Mouse (Mus musculus) liver, postnatal 0 days (tissue): ENCODE data around the gene Cacna2d4. TPM values are rescaled to one million over a fixed set of nuclear protein-coding genes. Genes with fewer than 3 reads are reported as not detected.
A peak's percentile ranks its signal among the peaks of the same experiment; 100 is the strongest.

Experiments used
- ATAC-seq: fragments of 200-750 bp; cut with Nextera tagmentation; 2 replicates; pipeline ENCODE4 v1.8.0; 2017; ENCODE audit warnings: mild to moderate bottlenecking, moderate library complexity
- DNase-seq: peaks from one replicate; pipeline ENCODE4 v3.0.0-alpha.2; 2016
- H3K27ac ChIP-seq: fragments of 300-500 bp; sonication (generic); 2 replicates; pipeline ENCODE4 v1.5.1; 2014; ENCODE audit warnings: antibody characterized with exemption, moderate library complexity, mild to moderate bottlenecking, low read depth
- H3K27me3 ChIP-seq: fragments of 300-500 bp; sonication (generic); 2 replicates; pipeline ENCODE4 v1.6.1; 2014; ENCODE audit warnings: low read length, control low read depth, mixed read lengths; ENCODE audit not compliant: insufficient read depth
- H3K36me3 ChIP-seq: fragments of 300-500 bp; sonication (generic); replicated peaks from 2 replicates; pipeline ENCODE4 v1.6.1; 2014; ENCODE audit warnings: mild to moderate bottlenecking, control low read depth, low read length, moderate library complexity, mixed read lengths; ENCODE audit not compliant: insufficient read depth
- H3K4me1 ChIP-seq: fragments of 300-500 bp; sonication (generic); 2 replicates; pipeline ENCODE4 v1.6.1; 2014; ENCODE audit warnings: antibody characterized with exemption, mild to moderate bottlenecking, control low read depth; ENCODE audit not compliant: insufficient read depth
- H3K4me2 ChIP-seq: fragments of 300-500 bp; sonication (generic); 2 replicates; pipeline ENCODE4 v1.6.1; 2014; ENCODE audit warnings: low read depth, mild to moderate bottlenecking, low read length, moderate library complexity, mixed read lengths
- H3K4me3 ChIP-seq: fragments of 300-500 bp; sonication (generic); 2 replicates; pipeline ENCODE4 v1.5.1; 2014; ENCODE audit warnings: low read depth, low read length
- H3K9ac ChIP-seq: fragments of 300-500 bp; sonication (generic); replicated peaks from 2 replicates; pipeline ENCODE4 v1.6.1; 2014; ENCODE audit warnings: mild to moderate bottlenecking, moderate library complexity
- H3K9me3 ChIP-seq: fragments of 300-500 bp; sonication (generic); 2 replicates; pipeline ENCODE4 v1.6.1; 2016; ENCODE audit warnings: mild to moderate bottlenecking, control low read depth, low read length, mixed read lengths
- CTCF ChIP-seq: sonication (generic); IDR thresholded peaks from 2 replicates; pipeline ENCODE4 v1.5.1; 2016; ENCODE audit warnings: antibody characterized with exemption, low read depth
- EP300 ChIP-seq: IDR thresholded peaks from 2 replicates; pipeline ENCODE4 v1.6.1; 2016; ENCODE audit warnings: antibody characterized with exemption, low read depth, mild to moderate bottlenecking
- WGBS: fragments of 180-500 bp; shearing (Covaris S2); extraction: QIAGEN DNeasy Blood & Tissue Kit; methylation state at CpG from one replicate; pipeline ENCODE4 v1.1.7; 2014; ENCODE audit not compliant: insufficient replicate concordance; 5-methylcytosine and 5-hydroxymethylcytosine counted together
- polyA plus RNA-seq: library from polyadenylated mRNA; unstranded; fragments of >200 nt; fragmentation: Nextera tagmentation; extraction: Ambion mirVana; gene quantifications from 2 replicates; pipeline ENCODE4 v1.2.1, GENCODE M21; 2015

The Cacna2d4 gene
- polyA plus RNA-seq, 1 experiment from 2014 or later = 0.08 TPM

DNA sequence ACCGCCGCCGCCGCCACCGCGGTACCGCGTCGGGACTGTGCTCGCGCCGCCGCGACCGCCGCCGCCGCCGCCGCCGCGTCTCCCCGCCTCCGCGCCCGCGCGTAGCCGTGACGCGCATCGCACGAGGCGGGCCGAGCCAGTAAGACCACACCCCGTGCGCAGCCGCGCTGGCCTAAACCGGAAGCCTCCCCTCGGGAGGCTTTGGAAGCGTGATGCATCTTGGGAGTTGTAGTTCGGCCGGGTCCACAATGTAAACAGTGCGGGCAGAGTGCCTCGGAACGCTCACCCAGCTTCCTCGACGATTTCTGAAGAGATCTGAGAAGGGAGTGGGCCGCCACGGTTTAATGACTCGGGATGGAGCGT, 152.3 kb downstream of the Cacna2d4 start:
- Histone ChIP-seq H3K36me3 (no peaks in the 10 kb centered on the region), H3K4me1 (peaks cover 18% of the 10 kb centered on the region), H3K9ac (peak overlapping the region; percentile 91), H3K4me2 (peak overlapping the region; percentile 74), H3K27ac (peak overlapping the region; percentile 97), H3K9me3 (no peaks in the 10 kb centered on the region), H3K27me3 (no peaks in the 10 kb centered on the region), H3K4me3 (peak overlapping the region; percentile 80)
- ATAC-seq = peak; percentile 97
- peak; percentile 98 for DNase-seq
- 0% methylated on average over 38 of the region's 53 CpGs for WGBS
- TF ChIP-seq EP300 (no peak), CTCF (no peak)

DNA sequence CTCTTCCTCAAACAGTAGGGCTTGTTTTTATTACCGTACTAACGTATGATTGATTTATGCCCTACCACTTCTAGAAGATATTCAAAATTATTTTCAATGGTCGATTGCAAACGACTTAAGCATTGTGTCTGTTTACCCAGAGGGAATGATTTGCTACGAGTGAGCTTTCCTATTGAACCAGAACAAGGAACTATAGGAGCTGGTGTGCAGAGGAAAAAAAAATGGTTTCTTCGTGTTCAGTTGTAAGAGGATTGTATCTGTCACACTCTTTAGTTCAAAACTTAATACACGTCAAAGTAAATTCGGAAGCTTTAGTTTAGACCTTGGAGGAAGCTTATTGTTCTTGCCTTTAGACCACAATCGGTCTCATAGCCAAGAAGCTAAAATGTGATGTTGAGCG, 152.8 kb downstream of the Cacna2d4 start:
- WGBS = 11% methylated on average over 10 of the region's 10 CpGs
- no peak for ATAC-seq
- no peaks in the 10 kb centered on the region for H3K9me3 ChIP-seq
- H3K27ac ChIP-seq = peak overlapping the region; percentile 97
- H3K27me3 ChIP-seq = no peaks in the 10 kb centered on the region
- TF ChIP-seq EP300 (no peak), CTCF (no peak)
- H3K4me3 ChIP-seq = peak overlapping the region; percentile 80
- H3K36me3 ChIP-seq = no peaks in the 10 kb centered on the region
- no peak for DNase-seq
- peak overlapping the region; percentile 69 for H3K4me2 ChIP-seq
- peak overlapping the region; percentile 91 for H3K9ac ChIP-seq
- H3K4me1 ChIP-seq = peaks cover 18% of the 10 kb centered on the region

DNA sequence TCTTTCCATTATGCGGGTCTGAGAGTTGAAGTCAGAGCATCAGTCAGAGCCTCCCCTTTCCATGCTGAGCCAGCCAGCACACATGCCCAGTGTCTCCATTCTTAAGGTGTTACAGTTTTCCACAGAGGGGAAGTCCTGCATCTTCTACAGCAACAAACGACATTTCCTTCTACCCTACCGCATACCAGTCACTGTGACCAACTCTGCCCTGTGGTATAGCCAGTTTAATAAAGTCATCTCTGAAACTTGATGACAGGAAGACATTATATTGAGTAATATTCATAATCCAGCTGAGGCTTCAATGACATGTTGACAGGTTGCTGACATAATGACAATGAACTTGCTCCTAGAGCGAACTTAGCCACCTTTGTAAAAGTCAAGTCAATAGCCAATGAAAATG, 154.4 kb downstream of the Cacna2d4 start:
- peaks cover 29% of the 10 kb centered on the region for H3K4me1 ChIP-seq
- no peaks in the 10 kb centered on the region for H3K27me3 ChIP-seq
- no peak overlapping the region for H3K4me2 ChIP-seq
- ATAC-seq (no peak), DNase-seq (no peak)
- H3K9me3 ChIP-seq = no peaks in the 10 kb centered on the region
- TF ChIP-seq CTCF (no peak), EP300 (no peak)
- no peak overlapping the region for H3K9ac ChIP-seq
- no peak overlapping the region for H3K27ac ChIP-seq
- no peak overlapping the region for H3K4me3 ChIP-seq
- 77% methylated on average over 4 of the region's 4 CpGs for WGBS
- H3K36me3 ChIP-seq = no peaks in the 10 kb centered on the region

DNA sequence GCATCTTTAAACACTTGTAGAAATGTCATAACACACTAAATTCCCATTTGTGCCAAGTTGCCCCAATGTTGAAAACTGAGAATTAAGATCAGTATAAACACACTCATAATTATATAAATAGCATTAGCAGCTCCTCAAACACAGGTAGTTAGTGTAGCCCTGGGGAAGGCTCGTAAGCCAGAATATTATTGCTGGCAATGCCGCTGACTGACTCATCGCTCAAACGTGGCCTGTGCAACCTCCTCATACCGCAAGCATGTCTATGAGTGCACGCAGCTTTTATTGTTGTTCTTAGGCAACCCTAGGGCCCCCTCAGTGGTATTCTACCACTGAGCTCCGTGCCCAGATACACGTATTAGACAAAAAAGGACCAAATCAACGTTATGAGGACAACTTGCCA, 156.5 kb downstream of the Cacna2d4 start:
- TF ChIP-seq CTCF (no peak), EP300 (no peak)
- no peaks in the 10 kb centered on the region for H3K9me3 ChIP-seq
- no peaks in the 10 kb centered on the region for H3K27me3 ChIP-seq
- H3K4me1 ChIP-seq = peaks cover 31% of the 10 kb centered on the region; the same call in 1 of the 2 replicates
- no peak for ATAC-seq
- H3K4me3 ChIP-seq = no peak overlapping the region
- no peaks in the 10 kb centered on the region; the same call in 1 of the 2 replicates for H3K36me3 ChIP-seq
- H3K4me2 ChIP-seq = no peak overlapping the region
- H3K9ac ChIP-seq = no peak overlapping the region
- WGBS = 82% methylated on average over 9 of the region's 9 CpGs
- H3K27ac ChIP-seq = no peak overlapping the region
- no peak for DNase-seq

DNA sequence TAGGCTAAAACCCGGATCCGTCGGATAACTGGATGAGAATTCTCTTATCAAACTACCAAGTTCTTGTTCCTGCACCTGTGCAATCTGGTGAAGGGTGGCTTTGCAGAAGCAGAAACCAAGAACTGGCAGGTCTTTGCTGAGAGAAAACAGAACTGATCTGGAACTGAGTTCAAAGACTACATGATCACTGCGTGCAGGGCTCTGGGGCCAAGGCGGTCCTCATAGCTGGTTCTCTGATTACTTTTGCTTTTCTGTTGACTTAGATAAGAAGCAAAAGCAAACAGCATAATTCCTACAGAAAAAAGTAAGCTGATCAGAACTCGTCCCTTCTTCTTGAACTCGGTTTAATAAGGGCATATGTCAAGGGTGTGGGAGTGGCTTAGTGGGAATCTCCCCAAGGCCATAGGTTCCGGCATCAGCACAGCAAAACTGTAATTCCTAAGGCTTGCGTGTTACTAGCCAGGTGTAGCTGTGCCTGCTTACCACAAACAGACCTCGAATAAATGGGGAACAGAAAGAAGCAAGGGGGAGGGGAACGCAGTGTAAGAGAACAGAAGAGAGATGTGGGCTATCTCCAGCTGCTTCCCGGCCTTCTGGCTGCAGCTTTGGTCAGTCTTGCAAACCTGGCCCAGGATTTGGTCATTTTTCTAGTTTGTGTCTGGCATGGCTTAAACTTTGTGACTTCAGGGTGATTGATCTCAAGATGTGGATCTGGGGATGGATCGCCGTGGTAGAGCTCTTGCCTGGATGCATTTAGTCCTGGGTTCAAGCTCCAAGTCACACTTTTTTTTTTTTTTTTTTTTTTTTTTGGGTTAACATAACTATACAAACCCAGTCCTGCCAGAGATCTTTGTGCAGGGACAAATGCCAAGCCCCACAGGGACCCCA, 159.3 kb downstream of the Cacna2d4 start:
- WGBS = 30% methylated on average over 14 of the region's 14 CpGs
- DNase-seq = peak; percentile 48

DNA sequence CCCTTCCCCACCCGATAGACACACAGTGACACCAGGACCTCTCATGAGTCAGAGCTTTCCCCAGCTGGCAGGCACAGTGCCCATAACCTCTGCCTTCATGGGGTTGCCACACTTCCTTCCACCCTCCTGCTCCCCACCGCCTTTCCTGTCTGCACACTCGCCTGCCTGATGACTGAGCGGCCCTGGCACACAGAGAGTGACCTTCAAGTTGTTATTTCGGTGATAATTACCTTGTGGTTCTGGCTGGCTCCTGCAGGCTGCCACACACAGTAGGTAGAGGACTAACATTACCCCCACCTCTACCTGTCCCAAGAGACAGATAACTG, 159.9 kb downstream of the Cacna2d4 start:
- no peaks in the 10 kb centered on the region for H3K9me3 ChIP-seq
- H3K4me1 ChIP-seq = peaks cover 30% of the 10 kb centered on the region
- peak overlapping the region; percentile 42 for H3K4me2 ChIP-seq
- H3K27ac ChIP-seq = peak overlapping the region; percentile 73
- H3K36me3 ChIP-seq = no peaks in the 10 kb centered on the region; the same call in 1 of the 2 replicates
- 0 out of 2 replicates have a peak overlapping the region, but pooled peaks have one; percentile 4 for H3K9ac ChIP-seq
- H3K4me3 ChIP-seq = no peak overlapping the region
- no peaks in the 10 kb centered on the region for H3K27me3 ChIP-seq
- 16% methylated on average over 5 of the region's 5 CpGs for WGBS
- ATAC-seq = peak; percentile 88
- 0 out of 2 replicates have a peak, but pooled peaks have one; percentile 10 for TF ChIP-seq EP300
- TF ChIP-seq CTCF = no peak
- DNase-seq = peak; percentile 80

More for the DNA sequence above, 159.3 kb downstream of the Cacna2d4 start:
- Histone ChIP-seq H3K9ac (no peak overlapping the region), H3K27ac (peak overlapping the region; percentile 73), H3K4me2 (peak overlapping the region; percentile 42), H3K9me3 (no peaks in the 10 kb centered on the region), H3K27me3 (no peaks in the 10 kb centered on the region), H3K4me1 (peaks cover 29% of the 10 kb centered on the region), H3K36me3 (no peaks in the 10 kb centered on the region; the same call in 1 of the 2 replicates), H3K4me3 (peak overlapping the region; percentile 4; the same call in 1 of the 2 replicates)
- peak; percentile 55 for ATAC-seq
- TF ChIP-seq CTCF = no peak
- TF ChIP-seq EP300 = no peak
